Mouse (Mus musculus) spleen, embryonic (tissue): ENCODE measurements around the gene Gbx2.

Source experiments
- CTCF ChIA-PET: fragments of 350-600 bp; sonication (Branson Sonifier 250); formaldehyde crosslinking; loops from one replicate; lab custom pipeline; 2022; lab: Charles Lee

Gene Gbx2

DNA sequence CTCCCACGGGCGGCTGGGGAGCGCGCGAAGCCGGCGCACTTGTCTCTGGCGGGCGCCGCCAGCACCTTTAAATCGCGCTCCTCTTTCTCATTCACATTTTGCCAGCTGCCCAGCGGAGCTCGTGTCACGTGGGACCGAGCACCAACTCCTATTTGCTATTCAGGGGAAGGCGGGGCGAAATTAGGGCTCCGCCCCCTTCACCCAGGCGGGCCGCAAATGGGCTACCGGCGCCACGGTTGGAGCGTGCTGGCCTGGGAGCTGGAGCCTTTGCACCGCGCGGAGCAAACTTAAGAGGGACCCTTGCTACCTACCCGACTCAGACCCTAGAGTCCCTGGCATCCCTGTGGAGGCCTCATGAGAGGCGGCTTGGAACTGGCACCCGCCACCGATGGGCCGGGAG lies at the start of gene Gbx2:
Gene Gbx2 (minus strand): TSS at position 60 of the 400 bp plus-strand sequence.
- CTCF ChIA-PET = no interaction called here

- CTCF ChIA-PET = no interaction called here
Measured at GRCm38 (mm10) chr1:89977261-89977660, 46.3 kb upstream of the Gbx2 start.

DNA sequence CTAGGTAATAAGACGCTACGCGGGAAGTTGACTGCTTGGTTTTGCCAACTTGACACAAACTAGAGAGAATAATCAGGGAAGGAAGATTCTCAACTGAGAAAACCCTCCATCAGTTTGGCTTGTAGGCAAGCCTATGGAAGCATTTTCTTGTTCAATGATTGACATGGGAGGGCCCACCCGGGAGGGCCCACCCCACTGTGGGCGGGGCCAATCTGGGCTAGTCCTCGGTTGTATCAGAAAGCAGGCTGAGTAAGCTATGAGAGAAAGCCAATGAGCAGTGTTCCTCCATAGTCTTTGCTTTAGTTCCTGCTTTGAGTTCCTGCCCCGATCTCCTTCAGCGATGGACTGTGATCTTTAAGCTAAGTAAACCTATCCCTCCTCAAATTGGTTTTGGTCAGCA lies 45.4 kb upstream of the Gbx2 start:
- CTCF ChIA-PET = no interaction called here

DNA sequence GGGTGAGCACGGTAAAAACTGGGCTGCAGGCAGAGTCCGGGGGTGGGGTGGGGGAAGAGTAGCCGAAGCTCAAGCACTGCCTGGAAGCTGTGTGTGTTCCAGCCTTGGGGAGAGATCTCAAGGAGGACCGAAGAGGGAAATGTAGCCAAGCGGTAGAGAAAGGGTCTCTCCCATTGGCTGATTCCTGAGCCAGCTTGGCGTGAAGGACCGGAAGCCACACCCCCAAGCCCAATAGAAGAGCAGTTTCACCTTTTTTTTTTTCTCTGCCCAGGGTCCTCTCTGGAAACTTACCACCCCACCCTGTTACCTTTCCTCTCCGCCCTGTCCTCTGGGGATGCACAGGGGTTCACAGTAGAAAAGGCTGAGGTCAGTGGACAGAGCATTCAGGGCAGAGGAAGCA lies 43.6 kb upstream of the Gbx2 start:
- CTCF ChIA-PET = no interaction called here

DNA sequence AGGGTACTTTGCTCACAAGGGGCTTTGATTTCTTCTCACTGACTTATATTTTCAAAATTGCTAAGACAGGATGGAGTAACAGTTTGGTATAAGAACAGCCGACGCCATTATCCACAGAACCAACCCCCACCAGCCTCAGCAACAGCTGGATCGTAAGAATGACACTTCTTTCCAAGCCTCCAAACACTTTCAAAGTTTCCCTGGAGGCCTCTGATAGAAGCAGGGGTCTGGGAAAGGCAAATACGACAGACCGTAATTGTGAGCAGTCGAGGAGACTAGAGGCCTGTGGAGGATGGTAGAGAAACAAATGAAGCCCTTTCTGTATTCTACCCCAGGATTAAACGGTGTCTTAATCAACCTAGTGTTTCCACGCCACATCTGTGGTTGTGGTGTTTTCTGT lies 40.9 kb upstream of the Gbx2 start:
- CTCF ChIA-PET = no interaction called here

GRCm38 (mm10) chr1:89969714-89970110 lies 38.7 kb upstream of the Gbx2 start:
- CTCF ChIA-PET = no interaction called here

GRCm38 (mm10) chr1:89969072-89969713 lies 38.2 kb upstream of the Gbx2 start:
- CTCF ChIA-PET = no interaction called here

GRCm38 (mm10) chr1:89968111-89968851 lies 37.3 kb upstream of the Gbx2 start:
- CTCF ChIA-PET = no interaction called here

GRCm38 (mm10) chr1:89967585-89967984 lies 36.6 kb upstream of the Gbx2 start:
- CTCF ChIA-PET = no interaction called here

- CTCF ChIA-PET = interaction anchor here (0.6 kb wide), 1 partner anchor 51 kb away, joined by 3 read pairs; no protein-coding TSS in a partner anchor
Measured at GRCm38 (mm10) chr1:89964426-89964825, 33.4 kb upstream of the Gbx2 start.

GRCm38 (mm10) chr1:89963296-89963695 lies 32.3 kb upstream of the Gbx2 start:
- CTCF ChIA-PET = no interaction called here

DNA sequence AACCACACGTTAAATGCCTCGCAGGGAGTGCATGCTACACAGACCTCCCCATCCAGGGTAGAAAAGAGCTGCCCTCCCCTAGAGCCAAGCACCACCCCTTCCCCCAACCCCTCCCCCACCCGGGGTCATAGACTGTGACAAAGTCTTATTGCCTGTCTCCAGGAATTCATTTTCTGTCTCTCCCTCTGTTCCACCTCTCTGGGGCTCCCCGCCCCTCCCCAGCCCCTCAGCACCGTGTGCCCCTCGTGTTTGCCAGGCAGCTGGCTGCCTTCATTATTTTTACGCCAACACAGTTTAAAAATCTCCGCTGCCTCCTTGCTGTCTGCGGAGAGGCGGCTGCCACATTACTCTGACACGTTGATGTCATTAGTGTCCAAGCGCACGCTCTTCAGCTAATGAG lies 31.1 kb upstream of the Gbx2 start:
- CTCF ChIA-PET = no interaction called here

DNA sequence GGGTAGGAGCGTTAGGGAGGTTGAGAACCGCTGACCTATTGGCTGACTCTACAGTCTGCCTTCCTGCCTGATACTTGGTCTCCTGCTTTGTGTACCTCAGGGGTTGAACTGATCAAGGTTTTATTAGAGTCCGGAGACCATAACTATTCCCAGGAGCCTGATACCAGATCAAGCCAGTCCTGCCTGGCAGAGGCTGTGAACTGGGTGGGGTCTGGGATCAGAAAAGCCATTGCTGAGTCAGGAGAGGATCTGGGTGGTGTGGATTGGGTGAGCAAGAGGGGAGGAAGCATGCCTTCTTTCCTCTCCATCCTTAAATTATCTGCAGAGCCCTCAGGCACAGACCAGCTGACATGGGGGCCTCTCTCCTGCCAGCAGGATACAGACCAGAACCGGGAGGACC lies 28.4 kb upstream of the Gbx2 start:
- CTCF ChIA-PET = interaction anchor here (0.7 kb wide), 1 partner anchor 95 kb away, joined by 14 read pairs; no protein-coding TSS in a partner anchor

GRCm38 (mm10) chr1:89943202-89943601 lies 12.2 kb upstream of the Gbx2 start:
- CTCF ChIA-PET = no interaction called here

DNA sequence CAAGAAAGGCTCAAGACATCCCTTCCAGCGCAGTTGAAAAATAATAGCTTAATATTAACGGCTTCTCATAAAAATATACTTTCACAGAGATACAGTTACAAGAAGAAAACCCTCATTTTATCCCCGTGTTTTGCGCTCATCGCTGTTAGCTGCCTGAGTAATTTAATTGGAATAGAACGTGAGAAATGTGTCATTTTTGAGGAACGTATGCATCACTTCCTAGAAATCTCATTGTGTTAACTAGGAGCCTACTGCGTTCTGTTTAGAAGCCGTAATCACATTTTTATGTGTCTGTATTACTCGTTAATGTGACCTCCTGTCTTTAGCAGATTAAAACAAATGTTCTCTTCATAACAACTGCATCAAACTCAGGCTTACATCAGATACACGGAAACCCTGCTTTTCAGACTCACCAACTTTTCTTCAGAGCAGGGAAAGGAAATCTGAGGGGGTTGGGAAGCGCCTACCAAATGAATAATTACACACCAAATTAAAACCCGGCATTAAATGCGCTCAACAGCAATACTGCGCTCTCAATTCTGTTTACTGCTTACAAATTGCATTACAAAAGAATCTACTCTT lies 11.5 kb upstream of the Gbx2 start:
- CTCF ChIA-PET = no interaction called here

DNA sequence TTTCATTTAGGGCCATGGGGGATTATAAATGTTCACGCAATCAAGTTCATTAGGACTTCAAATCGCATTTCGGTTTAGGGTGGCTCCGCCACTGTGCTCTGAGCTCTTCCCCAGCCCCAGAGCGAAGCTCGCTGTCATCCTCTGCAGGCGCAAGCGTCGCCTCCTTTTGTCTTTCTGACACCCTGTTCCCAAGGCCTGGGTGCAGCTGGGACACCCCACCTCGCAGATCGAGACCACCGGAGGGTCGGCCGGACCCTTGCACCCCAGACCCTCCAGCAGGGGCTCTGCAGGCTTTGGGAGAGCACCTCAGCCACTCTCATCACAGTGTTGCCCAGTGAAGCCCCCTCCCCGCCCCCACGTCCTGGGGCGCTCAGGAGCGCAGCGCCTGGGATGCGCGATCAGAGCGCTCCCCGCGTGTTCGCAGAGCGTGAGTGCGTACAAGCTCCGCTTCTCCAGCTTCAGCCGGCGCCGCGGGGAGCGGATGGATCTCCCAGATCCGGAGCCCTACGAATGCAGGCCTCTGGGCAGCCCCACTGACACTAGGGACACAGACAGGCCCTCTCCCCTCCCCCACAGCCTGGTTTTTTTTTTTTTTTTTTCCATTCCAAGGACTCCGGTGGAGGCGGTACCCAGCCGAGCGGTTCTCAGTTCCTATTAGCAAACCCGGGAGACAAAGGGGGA lies 10.9 kb upstream of the Gbx2 start:
- CTCF ChIA-PET = no interaction called here

DNA sequence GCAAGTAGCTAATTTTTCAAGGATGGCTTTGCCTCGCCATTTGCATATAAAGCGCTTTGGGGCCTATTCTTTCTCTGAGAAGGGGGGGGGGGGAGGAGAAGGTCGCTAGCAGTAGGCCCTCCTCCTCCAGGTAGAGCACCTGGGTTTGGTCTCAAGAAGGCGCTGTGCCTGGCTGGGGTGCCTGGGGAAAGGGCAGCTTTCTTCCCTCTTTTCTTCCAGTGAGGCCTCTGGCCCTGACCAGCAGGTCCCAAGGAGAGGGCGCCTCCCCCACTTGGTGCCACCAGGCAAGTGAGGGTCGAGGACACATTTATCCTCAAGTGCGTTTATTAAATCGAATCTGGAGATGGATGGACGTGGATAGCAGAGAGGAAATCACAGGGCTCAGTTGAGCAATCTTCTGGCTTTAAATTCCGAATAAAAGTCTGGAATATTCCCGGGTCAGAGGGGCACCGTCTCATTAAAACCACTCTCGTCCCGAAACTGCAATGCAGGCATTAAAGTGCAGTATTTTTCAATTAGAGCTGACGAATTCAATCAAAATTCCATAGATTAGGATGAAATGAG lies 10.1 kb upstream of the Gbx2 start:
- CTCF ChIA-PET = no interaction called here

DNA sequence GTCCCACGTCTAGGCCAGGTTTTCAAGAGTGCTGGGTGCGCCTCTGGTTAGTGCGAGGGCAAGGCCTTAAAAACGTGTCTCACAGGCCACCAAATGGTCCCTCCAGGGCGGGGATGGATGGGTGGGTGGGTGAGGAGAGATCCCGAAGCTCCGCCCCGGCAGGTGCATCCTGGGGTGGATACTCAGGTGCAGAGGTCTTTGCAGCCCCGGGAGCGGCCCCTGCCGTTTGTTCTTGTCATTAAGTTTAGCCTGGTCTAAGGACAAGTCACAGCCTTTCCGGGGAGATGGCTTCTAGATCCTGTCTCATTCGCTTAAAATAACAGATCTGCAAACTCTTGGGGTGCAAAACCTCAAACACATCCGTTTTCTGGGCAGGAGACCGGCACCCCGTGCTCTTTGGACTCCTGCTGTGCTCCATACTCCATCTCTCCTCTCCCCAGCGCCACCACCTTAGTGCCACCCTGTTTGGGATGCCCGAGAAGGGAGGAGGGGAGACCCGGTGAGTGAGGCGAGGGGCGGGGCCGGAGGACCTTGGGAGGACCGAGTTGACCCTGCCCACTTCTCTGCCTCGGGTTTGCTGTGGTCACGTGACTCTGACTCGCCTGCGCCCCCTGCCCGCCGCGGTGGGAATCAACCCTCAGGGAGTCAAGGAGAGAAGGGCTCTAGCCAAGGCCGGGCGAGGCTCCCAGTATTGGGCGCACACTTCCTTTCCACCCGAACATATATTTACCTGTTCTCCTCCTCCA lies 9.2 kb upstream of the Gbx2 start:
- CTCF ChIA-PET = no interaction called here

GRCm38 (mm10) chr1:89939596-89939960 lies 8.6 kb upstream of the Gbx2 start:
- CTCF ChIA-PET = interaction anchor here (0.7 kb wide), 1 partner anchor 164 kb away, joined by 4 read pairs; no protein-coding TSS in a partner anchor

GRCm38 (mm10) chr1:89938884-89939595 lies 8.1 kb upstream of the Gbx2 start:
- CTCF ChIA-PET = interaction anchor here (0.7 kb wide), 1 partner anchor 164 kb away, joined by 4 read pairs; no protein-coding TSS in a partner anchor
